Mouse (Mus musculus): Measurements from ENCODE around the gene Olfr667. TPM values are rescaled to one million over a fixed set of nuclear protein-coding genes. Genes with fewer than 3 reads are reported as not detected.
"Not testable (repeated sequence)": the region's sequence is repeated elsewhere in the genome, so short reads cannot be mapped to it uniquely, and the experiment has no call there.

Olfr667 gene
- polyA plus RNA-seq (2011; ENCODE audit: insufficient read depth, insufficient read length, low read depth, missing spikeins) = not detected in 2 replicates

GRCm38 (mm10) chr7:104921382-104921781, at the start of gene Olfr667:
TSS of gene Olfr667 (minus strand) at chr7:104921482.
- no peak within 1 kb of the TSS for H3K27ac ChIP-seq (ENCODE audit: insufficient read depth, low read length)
- H3K9ac ChIP-seq (ENCODE audit: low read depth, poor library complexity, severe bottlenecking) = no peak within 1 kb of the TSS
- no peaks in the 10 kb centered on the region for H3K27me3 ChIP-seq (ENCODE audit: control insufficient read depth, insufficient read depth, low read length, poor library complexity, severe bottlenecking)
- H3K36me3 ChIP-seq (ENCODE audit: control insufficient read depth, insufficient read depth, low read length, poor library complexity, severe bottlenecking) = no peaks in the 10 kb centered on the region
- H3K4me3 ChIP-seq (ENCODE audit: low read depth, low read length) = no peak within 1 kb of the TSS
- TF ChIP-seq POLR2A (IDR thresholded peaks at IDR 0.05; ENCODE audit: insufficient read depth, low read length) (no peak), CTCF (IDR thresholded peaks at IDR 0.05; ENCODE audit: low read depth, low read length) (no peak)
- no peaks in the 10 kb centered on the region for H3K4me1 ChIP-seq (ENCODE audit: control insufficient read depth, insufficient read depth, low read length)
- H3K9me3 ChIP-seq (replicated peaks; ENCODE audit: control insufficient read depth, insufficient read depth, low read length, poor library complexity, severe bottlenecking) = no peaks in the 10 kb centered on the region

- no peak within 1 kb of the TSS for H3K9ac ChIP-seq (ENCODE audit: low read depth, poor library complexity, severe bottlenecking)
- TF ChIP-seq CTCF (IDR thresholded peaks at IDR 0.05; ENCODE audit: low read depth, low read length) (no peak), EP300 (IDR thresholded peaks at IDR 0.05; ENCODE audit: insufficient read depth, low read depth, low read length) (no peak), POLR2A (IDR thresholded peaks at IDR 0.05; ENCODE audit: insufficient read depth, low read length) (no peak)
Observed at GRCm38 (mm10) chr7:104962520-104962919, 41.2 kb upstream of the Olfr667 start, which contains the start of gene Olfr670. TSS of gene Olfr670 (minus strand) at chr7:104962620.

GRCm38 (mm10) chr7:104950234-104950633, 29.0 kb upstream of the Olfr667 start:
- not testable (repeated sequence) for H3K27me3 ChIP-seq (ENCODE audit: control insufficient read depth, insufficient read depth, low read length, poor library complexity, severe bottlenecking)

More at GRCm38 (mm10) chr7:104962520-104962919, 41.2 kb upstream of the Olfr667 start, which contains the start of gene Olfr670:
- Histone ChIP-seq H3K4me1 (ENCODE audit: control insufficient read depth, insufficient read depth, low read length) (no peaks in the 10 kb centered on the region), H3K36me3 (ENCODE audit: control insufficient read depth, insufficient read depth, low read length, poor library complexity, severe bottlenecking) (no peaks in the 10 kb centered on the region), H3K27ac (ENCODE audit: insufficient read depth, low read length) (no peak within 1 kb of the TSS), H3K27me3 (ENCODE audit: control insufficient read depth, insufficient read depth, low read length, poor library complexity, severe bottlenecking) (no peaks in the 10 kb centered on the region), H3K9me3 (replicated peaks; ENCODE audit: control insufficient read depth, insufficient read depth, low read length, poor library complexity, severe bottlenecking) (no peaks in the 10 kb centered on the region), H3K4me3 (ENCODE audit: low read depth, low read length) (no peak within 1 kb of the TSS)

GRCm38 (mm10) chr7:104933940-104934339, 12.7 kb upstream of the Olfr667 start, which contains the start of gene Olfr669:
TSS of gene Olfr669 (plus strand) at chr7:104934240.
- Histone ChIP-seq H3K36me3 (ENCODE audit: control insufficient read depth, insufficient read depth, low read length, poor library complexity, severe bottlenecking) (no peaks in the 10 kb centered on the region), H3K9ac (ENCODE audit: low read depth, poor library complexity, severe bottlenecking) (no peak within 1 kb of the TSS), H3K4me1 (ENCODE audit: control insufficient read depth, insufficient read depth, low read length) (no peaks in the 10 kb centered on the region), H3K27me3 (ENCODE audit: control insufficient read depth, insufficient read depth, low read length, poor library complexity, severe bottlenecking) (no peaks in the 10 kb centered on the region), H3K4me3 (ENCODE audit: low read depth, low read length) (no peak within 1 kb of the TSS), H3K9me3 (replicated peaks; ENCODE audit: control insufficient read depth, insufficient read depth, low read length, poor library complexity, severe bottlenecking) (no peaks in the 10 kb centered on the region), H3K27ac (ENCODE audit: insufficient read depth, low read length) (no peak within 1 kb of the TSS)
- TF ChIP-seq CTCF (IDR thresholded peaks at IDR 0.05; ENCODE audit: low read depth, low read length) = no peak

More at GRCm38 (mm10) chr7:104950234-104950633, 29.0 kb upstream of the Olfr667 start:
- H3K9me3 ChIP-seq (replicated peaks; ENCODE audit: control insufficient read depth, insufficient read depth, low read length, poor library complexity, severe bottlenecking); H3K9ac ChIP-seq (ENCODE audit: low read depth, poor library complexity, severe bottlenecking); H3K36me3 ChIP-seq (ENCODE audit: control insufficient read depth, insufficient read depth, low read length, poor library complexity, severe bottlenecking); H3K4me3 ChIP-seq (ENCODE audit: low read depth, low read length); H3K27ac ChIP-seq (ENCODE audit: insufficient read depth, low read length); H3K4me1 ChIP-seq (ENCODE audit: control insufficient read depth, insufficient read depth, low read length): not testable (repeated sequence)

GRCm38 (mm10) chr7:104927957-104928356, 6.7 kb upstream of the Olfr667 start, which contains the start of gene Olfr668:
TSS of gene Olfr668 (minus strand) at chr7:104928057.
- Histone ChIP-seq H3K9me3 (replicated peaks; ENCODE audit: control insufficient read depth, insufficient read depth, low read length, poor library complexity, severe bottlenecking) (no peaks in the 10 kb centered on the region), H3K9ac (ENCODE audit: low read depth, poor library complexity, severe bottlenecking) (no peak within 1 kb of the TSS), H3K27ac (ENCODE audit: insufficient read depth, low read length) (no peak within 1 kb of the TSS), H3K27me3 (ENCODE audit: control insufficient read depth, insufficient read depth, low read length, poor library complexity, severe bottlenecking) (no peaks in the 10 kb centered on the region), H3K36me3 (ENCODE audit: control insufficient read depth, insufficient read depth, low read length, poor library complexity, severe bottlenecking) (no peaks in the 10 kb centered on the region), H3K4me3 (ENCODE audit: low read depth, low read length) (no peak within 1 kb of the TSS), H3K4me1 (ENCODE audit: control insufficient read depth, insufficient read depth, low read length) (no peaks in the 10 kb centered on the region)
- TF ChIP-seq POLR2A (IDR thresholded peaks at IDR 0.05; ENCODE audit: insufficient read depth, low read length) (no peak), CTCF (IDR thresholded peaks at IDR 0.05; ENCODE audit: low read depth, low read length) (no peak)

- no peak within 1 kb of the TSS for H3K4me3 ChIP-seq (ENCODE audit: low read depth, low read length)
- no peak for TF ChIP-seq EP300 (IDR thresholded peaks at IDR 0.05; ENCODE audit: insufficient read depth, low read depth, low read length)
- TF ChIP-seq POLR2A (IDR thresholded peaks at IDR 0.05; ENCODE audit: insufficient read depth, low read length) = no peak
Observed at GRCm38 (mm10) chr7:104895852-104896251, 25.4 kb downstream of the Olfr667 start, which contains the start of gene Olfr666. TSS of gene Olfr666 (minus strand) at chr7:104895952.

More at GRCm38 (mm10) chr7:104895852-104896251, 25.4 kb downstream of the Olfr667 start, which contains the start of gene Olfr666:
- H3K9ac ChIP-seq (ENCODE audit: low read depth, poor library complexity, severe bottlenecking) = no peak within 1 kb of the TSS
- H3K27me3 ChIP-seq (ENCODE audit: control insufficient read depth, insufficient read depth, low read length, poor library complexity, severe bottlenecking) = no peaks in the 10 kb centered on the region
- no peak within 1 kb of the TSS for H3K27ac ChIP-seq (ENCODE audit: insufficient read depth, low read length)
- H3K9me3 ChIP-seq (replicated peaks; ENCODE audit: control insufficient read depth, insufficient read depth, low read length, poor library complexity, severe bottlenecking) = no peaks in the 10 kb centered on the region
- no peaks in the 10 kb centered on the region for H3K36me3 ChIP-seq (ENCODE audit: control insufficient read depth, insufficient read depth, low read length, poor library complexity, severe bottlenecking)
- H3K4me1 ChIP-seq (ENCODE audit: control insufficient read depth, insufficient read depth, low read length) = no peaks in the 10 kb centered on the region
